Mouse (Mus musculus): ENCODE data around the gene Atl1.

Gene Atl1

DNA sequence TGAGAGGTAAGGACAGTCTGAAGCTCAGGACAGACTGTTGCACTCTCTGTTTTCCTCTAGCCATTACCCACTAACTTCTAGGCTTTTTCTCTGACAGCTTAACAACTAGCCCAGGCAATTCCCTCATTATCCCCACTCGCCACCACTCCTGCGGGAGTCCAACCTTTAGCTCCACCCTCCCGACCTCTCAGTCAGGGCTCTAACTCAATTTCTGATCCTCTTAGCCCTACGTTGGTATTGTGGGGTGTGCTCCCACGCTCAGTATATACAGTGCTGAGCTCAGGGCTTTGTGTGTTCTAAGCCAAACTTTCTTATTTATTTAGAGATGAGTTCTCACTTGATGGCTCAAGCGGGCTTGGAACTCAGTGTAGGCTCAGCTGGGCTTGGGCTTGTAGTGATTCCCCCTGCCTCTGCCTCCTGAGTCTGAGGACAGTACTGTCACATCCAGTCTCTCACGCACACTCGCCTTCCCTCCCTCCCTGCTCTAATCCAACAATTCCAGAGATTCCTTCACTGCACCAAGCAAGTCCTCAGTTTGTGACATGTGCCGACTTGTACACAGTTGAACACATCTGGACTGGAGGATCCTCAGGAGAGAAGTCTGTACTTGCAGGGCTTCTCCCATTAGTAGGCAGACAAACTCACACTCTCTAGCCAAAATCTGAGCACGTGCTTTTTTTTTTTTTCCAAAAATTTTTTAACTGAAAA lies 11.1 kb upstream of the Atl1 start:
- in situ Hi-C loops (cut with MboI, MseI) = loop anchor here (10.0 kb wide), 2 partner anchors 147 to 717 kb away; partner anchors contain the start of gene Lrr1

DNA sequence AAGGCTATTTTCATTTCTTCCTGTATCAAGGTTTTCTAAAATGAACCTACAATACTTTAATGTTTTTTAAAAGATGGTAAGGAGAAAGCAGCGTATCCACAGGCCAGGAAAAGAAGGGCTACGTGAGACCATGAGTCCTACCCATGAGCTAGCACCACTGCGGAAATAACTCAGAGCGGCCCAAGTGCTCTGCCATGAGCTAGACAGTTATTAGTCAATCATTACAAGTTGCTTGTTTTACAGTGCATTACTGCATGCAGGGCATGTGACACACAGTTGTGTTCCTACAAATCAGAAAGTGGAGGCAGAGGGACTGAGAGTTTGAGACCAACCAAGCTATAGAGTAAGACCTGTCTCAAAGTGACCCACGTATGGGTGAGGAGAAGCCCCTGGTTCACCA lies 8.4 kb upstream of the Atl1 start:
- in situ Hi-C loops (cut with MboI, MseI) = loop anchor here (10.0 kb wide), 2 partner anchors 149 to 719 kb away; partner anchors contain the start of gene Lrr1

DNA sequence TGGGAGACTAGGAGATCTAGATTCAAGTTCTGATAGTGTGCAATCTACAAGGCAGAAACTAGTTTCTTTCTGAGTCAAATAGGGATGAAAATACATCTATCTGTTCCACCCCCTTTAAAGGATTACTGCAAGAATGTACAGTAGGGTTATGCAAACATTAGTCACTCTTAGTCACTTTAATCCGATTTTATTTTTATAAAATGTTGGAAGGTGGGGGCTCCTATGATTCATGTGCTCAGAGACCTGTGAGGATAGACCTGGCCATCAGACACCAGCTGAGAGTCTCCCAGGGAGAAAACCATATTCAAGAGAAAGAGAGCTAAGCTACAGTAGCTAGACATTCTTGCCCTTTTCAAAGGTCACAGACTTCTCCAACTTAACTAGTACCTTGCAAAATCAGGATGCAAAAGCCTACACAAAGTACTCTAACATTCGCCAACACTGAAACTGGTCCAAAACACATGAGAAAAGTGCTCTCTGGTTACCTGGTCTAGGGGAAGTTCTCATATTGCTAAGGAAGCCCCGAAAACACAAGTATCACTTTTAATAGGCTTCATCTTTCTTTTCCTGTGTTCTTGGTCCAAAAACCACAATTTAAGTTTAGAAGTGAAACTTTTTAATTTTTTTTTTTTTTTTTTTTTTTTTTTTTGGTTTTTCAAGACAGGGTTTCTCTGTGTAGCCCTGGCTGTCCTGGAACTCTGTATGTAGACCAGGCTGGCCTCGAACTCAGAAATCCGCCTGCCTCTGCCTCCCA lies 7.1 kb upstream of the Atl1 start:
- in situ Hi-C loops (cut with MboI, MseI) = loop anchor here (10.0 kb wide), 2 partner anchors 151 to 721 kb away; partner anchors contain the start of gene Lrr1

DNA sequence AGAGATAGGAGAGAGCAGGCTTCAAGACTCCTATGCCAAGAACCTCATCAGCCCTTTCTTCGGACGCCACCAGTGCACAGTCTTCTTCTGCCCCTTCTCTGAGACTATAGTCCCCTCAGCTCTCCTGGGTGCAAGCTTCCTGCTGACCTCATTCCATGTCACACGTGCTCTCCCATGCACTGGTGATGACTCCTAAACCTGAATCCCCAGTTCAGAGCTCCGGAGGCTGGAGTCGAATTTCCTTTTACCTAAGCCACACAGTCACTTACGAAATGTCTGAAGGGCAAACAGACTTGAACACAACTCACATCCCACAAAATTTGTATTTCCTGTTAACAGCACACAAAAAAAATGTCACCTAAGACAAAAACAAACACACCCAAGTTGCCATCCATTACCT lies 4.6 kb upstream of the Atl1 start:
- in situ Hi-C loops (cut with MboI, MseI) = loop anchor here (10.0 kb wide), 2 partner anchors 153 to 723 kb away; partner anchors contain the start of gene Lrr1

DNA sequence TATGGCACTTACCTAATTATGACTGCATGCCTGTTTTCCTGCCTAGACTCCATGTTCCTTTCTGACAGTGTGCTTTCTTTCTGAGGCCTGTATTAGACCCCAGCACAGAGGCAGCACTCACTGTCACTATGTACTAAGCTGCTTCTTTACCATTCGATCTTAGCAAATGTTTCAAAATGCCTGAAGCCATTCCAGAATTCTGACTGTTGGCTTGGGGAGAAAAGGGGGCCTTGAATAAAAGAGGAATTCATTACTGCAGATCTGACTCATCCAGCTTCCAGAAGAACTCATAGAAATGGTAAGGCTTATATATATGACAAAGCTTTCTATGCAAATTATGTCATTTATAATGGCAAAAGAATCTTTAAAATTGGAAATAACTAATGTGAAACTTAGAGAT lies 4.1 kb upstream of the Atl1 start:
- in situ Hi-C loops (cut with MboI, MseI) = loop anchor here (10.0 kb wide), 2 partner anchors 154 to 724 kb away; partner anchors contain the start of gene Lrr1

DNA sequence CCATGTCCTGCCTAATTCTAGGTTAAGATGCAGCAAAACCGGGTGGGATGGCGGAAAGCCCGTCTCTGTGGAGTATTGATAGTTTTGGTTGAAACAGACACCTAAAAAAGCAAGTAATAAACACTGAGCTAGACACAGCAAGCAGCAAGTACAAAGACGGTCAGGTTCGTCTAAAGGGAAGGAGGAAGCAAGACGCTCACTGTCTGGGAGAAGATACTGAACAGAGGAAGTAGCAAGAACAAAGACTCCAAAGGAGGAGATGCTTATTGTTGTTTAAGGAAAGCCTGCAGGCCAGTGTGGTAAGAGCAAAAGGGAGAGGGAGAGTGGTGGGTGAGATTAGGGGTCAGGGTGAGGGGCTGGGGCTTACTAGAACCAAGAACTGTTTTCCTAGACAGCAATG lies 2.4 kb upstream of the Atl1 start:
- in situ Hi-C loops (cut with MboI, MseI) = no loop called here

DNA sequence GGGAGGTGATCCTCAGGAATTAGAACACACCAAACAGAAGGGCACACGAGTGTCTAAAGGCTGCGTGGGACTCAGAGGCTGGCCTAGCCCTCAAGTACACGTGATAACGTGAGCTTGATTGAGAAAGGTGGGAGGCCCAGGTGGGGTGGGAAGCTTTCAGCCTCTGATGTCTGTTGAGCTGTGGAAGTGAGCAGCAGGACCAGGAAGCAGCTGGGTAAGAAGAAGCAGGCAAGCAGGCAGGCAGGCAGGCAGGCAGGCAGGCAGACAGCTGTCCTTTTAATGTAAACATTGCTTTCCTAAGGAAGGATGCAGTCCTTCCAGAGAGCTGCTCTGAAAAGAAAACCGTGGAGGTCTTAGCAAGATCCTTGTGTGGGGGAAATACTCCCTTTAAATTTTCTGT lies 1.9 kb upstream of the Atl1 start:
- in situ Hi-C loops (cut with MboI, MseI) = no loop called here

DNA sequence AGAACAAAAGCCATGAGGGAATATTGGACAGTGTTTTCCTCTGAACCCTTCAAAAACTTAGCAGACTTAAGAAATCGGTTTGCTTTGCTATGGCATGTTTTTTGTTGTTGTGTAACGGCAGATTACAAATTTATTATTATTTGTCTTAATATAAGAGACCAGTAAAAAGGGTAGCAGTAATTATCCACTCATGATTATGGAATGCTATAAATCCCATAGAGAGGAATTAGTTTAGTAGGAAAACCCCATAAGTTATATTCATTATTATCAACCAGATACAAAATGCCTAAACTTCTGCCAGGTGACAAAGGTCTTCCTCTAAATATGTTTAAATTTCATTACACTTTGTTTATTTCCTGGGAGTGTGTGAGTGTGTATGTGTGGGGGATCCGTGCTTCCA lies 693 bp upstream of the Atl1 start:
- in situ Hi-C loops (cut with MboI, MseI) = no loop called here

DNA sequence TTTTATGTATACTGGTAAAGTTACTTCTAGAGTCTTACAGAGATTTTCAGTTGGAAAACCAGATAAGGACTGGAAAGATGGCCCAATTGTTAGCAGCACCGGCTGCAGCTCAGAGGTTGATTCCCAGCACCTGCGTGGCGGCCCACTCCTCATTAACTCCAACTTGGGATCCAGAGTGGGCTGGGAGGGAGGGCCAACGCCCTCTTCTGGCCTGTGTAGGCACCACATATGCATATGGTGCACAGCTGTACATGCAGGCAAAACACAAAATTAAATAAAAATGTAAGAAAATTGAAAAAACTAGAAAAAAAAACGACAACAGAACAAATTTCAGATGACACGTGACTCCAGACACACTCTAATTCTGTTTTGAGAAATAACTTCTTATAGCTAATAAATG lies 1.5 kb downstream of the Atl1 start:
- in situ Hi-C loops (cut with MboI, MseI) = no loop called here

DNA sequence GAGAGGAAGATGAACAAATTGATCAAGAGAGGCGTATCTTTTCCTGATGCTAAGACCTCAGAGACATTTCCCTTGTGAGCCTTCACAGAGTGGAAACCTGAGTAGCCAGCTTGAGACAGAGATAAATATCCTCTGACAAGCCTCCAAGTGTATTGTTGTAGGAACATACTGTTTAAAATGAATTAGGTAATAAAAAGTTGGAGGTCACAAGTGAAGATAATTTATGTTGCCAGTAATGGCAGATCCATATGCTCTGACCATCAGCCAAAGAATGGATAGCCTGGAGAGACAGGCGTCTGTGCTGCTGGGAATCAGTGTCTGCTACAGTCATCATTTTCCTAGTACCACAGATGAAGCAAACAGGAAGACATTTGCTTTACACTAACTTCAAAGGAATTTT lies 2.6 kb downstream of the Atl1 start:
- in situ Hi-C loops (cut with MboI, MseI) = no loop called here

DNA sequence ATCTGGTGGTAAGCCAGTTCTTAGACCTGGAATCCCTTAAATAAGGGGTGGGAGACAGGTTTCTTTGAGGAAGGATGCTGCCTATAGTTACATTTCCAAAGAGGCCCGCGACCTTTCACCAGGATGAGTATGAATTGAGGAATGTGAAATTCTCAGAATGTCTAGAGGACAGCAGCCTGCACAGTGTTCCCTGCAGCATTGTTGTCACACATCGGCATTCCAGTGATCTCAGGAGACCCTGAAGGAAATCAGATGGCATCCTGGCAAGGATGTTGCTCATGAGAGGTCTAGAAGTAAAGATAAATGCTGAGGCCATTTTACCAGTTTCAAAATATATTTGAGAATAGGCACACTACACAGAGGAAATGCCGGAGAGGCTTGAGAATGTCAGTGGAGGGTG lies 5.7 kb downstream of the Atl1 start:
- in situ Hi-C loops (cut with MboI, MseI) = no loop called here

DNA sequence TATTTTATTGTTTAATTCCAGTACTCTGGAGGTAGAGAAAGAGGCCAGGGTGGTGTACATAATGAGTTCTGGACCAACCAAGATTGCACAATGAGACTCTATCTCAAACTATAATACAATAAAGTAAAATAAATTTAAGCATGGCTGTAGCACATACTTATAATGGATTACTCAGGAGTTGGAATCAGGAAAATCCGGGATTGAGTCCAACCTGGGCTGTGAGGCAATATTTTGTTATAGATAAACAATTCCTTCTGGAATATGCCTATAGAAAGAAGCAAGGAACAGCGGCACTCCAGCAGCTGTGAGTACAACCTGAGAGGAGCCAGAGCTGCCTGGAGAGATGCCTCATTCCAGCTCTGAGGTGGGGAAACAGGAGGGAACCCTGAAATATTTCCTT lies 12.6 kb downstream of the Atl1 start:
- in situ Hi-C loops (cut with MboI, MseI) = loop anchor here (10.0 kb wide), 1 partner anchor 150 kb away; no protein-coding TSS in a partner anchor

DNA sequence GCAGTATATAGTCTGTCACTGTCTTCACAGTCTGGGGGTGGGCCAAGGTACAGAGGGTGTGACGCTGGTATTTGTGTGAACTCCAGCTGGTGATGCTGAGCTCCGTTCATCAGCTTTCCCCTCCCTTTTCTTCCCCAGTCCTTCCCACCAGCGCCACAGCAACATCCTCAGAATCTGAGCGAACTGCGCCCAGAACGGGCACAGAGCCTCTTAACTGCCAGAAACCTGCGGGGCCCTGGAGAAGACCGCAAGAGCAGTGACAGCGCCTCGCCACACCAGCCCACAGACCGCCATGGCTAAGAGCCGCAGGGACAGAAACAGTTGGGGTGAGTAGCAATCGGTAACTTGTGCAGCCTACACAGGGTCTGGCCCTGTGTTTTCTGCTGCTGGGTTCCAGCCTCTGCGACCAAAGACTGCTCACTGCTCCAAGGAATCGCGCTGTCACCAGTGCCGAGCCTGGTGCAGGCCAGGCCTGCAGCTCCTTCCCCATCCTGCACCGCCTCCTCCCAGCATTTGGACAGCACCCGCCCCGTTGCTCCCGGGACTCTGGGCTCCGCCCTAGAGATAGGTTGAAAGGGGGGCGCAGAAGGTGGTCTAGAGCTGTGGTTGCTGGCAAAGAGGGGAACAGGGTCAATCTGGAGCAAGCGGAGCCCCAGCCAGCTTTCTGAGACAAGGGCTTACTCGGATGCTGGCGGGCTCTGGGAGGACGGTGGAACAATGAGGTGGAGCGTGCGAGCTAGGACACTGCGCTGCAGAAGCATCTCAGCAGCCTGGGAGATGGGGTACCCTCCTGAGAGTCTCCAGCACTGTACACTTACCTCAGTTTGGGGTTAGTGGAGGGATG lies 15.5 kb downstream of the Atl1 start:
- in situ Hi-C loops (cut with MboI, MseI) = loop anchor here (10.0 kb wide), 1 partner anchor 153 kb away; no protein-coding TSS in a partner anchor

DNA sequence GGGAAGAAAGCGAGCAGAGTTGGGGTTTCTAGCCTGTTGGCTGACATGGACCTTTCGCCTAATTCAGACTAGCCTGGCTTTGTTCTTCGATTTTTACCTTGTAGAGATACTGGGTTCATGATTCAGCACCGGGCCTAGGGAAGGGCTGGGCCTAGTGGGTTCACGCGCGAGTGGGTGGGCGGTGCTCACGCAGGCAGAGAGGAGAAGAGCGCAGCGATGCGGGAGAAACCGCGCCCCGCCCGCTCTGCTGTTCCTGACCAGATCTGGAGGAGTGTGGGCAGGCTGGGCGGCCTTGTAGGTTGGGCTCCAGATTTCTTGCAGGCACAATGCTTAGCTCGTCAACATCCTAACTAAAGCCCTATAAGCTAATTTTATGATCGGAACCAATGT lies 16.1 kb downstream of the Atl1 start:
- in situ Hi-C loops (cut with MboI, MseI) = loop anchor here (10.0 kb wide), 1 partner anchor 154 kb away; no protein-coding TSS in a partner anchor

DNA sequence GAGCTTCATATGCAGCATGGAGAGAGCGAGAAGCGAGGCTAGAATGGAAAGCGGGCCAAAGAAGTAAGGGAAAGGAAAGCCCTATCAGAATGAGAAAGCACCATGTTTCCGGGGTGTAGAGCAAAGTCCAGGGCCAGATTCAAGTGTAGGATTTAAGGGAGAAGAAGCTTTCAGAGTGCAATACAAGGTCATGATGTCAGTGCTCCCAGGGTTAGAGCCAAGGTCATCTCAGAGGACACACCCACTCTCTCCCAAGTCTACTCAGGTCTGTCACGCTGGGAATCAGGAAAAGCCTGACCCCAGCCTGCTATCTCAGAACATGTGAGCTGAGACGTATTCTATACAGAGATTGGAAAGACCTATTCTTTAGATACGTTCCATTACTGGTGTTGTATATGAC lies 19.5 kb downstream of the Atl1 start:
- in situ Hi-C loops (cut with MboI, MseI) = no loop called here

DNA sequence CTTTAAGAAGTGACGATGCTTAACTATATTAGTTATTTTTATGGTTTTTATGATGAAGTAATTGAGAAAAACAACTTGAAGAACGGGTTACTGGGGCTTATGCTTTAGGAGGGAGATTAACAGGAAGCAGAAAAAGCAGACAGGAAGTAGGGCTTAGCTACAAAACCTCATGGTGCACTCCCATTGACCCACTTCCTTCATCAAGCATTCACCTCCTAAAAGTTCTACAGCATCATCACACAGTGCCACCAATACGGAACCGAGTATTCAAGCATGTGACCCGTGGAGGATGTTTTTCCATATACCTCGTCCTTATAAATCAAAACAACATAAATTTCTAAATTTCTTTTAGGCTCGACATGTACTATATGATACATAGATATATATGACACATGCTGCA lies 20.3 kb downstream of the Atl1 start:
- in situ Hi-C loops (cut with MboI, MseI) = no loop called here

DNA sequence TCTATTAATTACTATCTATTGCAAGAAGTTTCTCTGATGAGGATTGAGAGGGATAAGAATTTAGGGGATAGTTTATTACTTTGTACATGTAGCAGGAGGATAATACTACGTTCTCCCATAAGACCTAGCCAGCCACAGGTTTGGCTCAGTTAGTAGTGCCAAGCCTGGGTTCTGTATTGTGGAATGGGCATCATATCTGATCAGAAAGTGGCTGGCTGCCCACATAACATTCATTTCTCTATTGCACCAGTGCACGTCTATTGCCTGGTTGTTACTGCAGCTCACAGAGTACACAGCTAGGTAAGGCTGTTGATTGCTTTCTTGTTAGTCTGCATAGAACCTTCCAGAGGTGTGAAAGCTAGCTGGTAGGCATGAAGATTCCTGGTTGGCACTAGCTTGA lies 25.5 kb downstream of the Atl1 start:
- in situ Hi-C loops (cut with MboI, MseI) = no loop called here

DNA sequence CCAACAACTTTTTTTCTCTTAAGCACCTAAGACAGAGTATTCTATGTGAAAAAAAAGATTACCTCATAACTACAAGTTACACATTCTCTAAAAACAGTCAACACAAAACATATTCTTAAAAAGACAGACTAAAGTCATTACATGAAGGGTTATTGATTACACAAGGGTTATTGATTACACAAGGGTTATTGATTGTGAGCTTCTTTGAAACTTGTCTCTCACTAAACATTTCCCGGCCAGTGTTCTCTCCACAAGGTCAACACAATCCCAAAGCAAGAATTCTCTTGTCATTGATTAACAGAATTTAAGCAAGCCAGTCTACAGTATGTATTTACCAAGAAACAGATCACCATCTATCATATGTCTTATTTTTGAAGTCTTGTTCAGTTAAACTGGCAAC lies 29.7 kb downstream of the Atl1 start:
- in situ Hi-C loops (cut with MboI, MseI) = no loop called here

DNA sequence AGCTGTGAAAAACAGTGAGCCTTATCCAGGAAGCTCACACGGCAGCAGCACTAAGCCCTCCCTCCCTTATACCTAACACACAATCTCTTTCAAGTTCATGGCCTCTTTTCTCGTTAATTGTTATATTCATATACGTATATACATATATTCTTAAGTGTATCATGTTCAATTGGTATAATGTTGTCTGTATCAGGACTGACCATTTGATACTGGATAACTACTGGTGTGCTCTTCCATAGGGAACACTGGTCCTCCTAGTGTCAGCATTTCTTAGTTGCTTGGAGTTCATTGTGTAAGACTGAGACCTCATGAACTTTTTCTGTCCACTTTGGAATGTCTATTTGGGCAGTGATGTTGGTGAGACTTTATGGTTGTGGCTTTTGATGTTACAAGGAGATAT lies 30.7 kb downstream of the Atl1 start:
- in situ Hi-C loops (cut with MboI, MseI) = no loop called here

DNA sequence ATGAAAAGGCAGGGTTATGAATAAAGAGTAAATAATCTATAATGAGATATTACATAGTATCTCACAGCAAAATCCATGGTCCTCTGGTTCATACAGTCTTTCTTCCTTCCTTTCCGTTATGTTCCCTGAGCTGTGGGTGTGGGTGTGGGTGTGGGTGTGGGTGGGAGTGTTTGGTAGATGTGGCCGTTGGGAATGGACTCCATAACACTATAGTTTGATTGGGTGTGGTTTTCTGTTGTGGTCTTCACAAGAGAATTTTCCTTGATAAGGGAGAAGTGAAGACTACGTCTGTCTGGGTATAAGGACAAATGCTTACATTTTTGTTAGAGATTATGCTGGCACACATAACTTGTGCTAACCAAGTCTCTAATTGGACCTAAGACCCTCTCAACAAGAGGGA lies 31.2 kb downstream of the Atl1 start:
- in situ Hi-C loops (cut with MboI, MseI) = no loop called here

DNA sequence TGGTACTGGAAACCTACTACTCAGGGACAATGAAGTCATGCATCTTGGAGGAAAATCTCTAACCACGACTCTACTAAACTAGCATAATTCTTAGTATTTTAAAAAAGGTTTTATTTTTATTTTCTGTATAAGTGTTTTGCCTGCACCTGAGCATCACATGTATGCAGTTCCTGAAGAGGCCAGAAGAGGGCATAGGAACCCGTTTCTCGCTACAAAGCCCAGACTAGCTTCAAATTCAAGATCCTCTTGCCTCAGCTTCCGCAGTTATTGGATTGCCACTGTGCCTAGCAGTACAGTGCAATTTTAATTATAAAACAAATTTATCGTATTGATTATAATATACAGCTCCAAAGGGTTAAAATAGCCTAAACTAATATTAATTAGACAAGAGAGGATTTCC lies 31.6 kb downstream of the Atl1 start:
- in situ Hi-C loops (cut with MboI, MseI) = no loop called here

DNA sequence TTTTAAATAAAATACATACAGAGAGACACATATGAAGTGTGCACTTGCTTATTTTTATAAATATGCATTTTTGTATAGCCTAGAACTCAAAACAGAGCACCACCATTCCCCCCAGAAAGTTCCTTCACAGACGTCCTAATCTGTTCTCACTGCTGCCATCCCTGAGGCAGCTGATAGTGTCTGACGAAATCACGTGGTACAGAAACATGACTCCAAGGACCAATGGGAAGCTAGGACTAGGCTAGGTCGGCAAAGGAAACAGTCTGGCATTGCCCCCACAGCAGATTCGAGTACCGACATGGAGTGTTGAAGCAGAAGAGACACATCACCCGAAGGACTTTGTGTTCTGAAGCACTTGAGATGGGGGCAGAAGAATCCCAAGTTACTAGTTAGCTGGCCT lies 34.3 kb downstream of the Atl1 start:
- in situ Hi-C loops (cut with MboI, MseI) = no loop called here

Measured in T-helper 1 cell (primary cell).